Mouse (Mus musculus) limb, embryonic 14.5 days (tissue): ENCODE measurements around the gene Dlx6. TPM values are rescaled to one million over a fixed set of nuclear protein-coding genes. Genes with fewer than 3 reads are reported as not detected.

Experiments used
- ATAC-seq: fragments of 200-750 bp; cut with Nextera tagmentation; 2 replicates; pipeline ENCODE4 v1.8.0; 2017; ENCODE audit warnings: low read depth, moderate number of reproducible peaks, moderate TSS enrichment; ENCODE audit not compliant: low FRiP score
- DNase-seq: peaks from one replicate; pipeline ENCODE4 v3.0.0-alpha.2; 2015; ENCODE audit warnings: low spot score
- H3K27ac ChIP-seq: fragments of 300-500 bp; sonication (generic); replicated peaks from 2 replicates; pipeline ENCODE4 v1.5.1; 2014; ENCODE audit warnings: low read depth, mild to moderate bottlenecking, low read length, moderate library complexity, mixed read lengths
- H3K27me3 ChIP-seq: fragments of 300-500 bp; sonication (generic); 2 replicates; pipeline ENCODE4 v1.6.1; 2014; ENCODE audit warnings: low read length, mixed read lengths; ENCODE audit not compliant: control insufficient read depth, insufficient read depth
- H3K36me3 ChIP-seq: fragments of 300-500 bp; sonication (generic); 2 replicates; pipeline ENCODE4 v1.6.1; 2014; ENCODE audit warnings: mild to moderate bottlenecking, low read length, moderate library complexity, mixed read lengths; ENCODE audit not compliant: control insufficient read depth, insufficient read depth
- H3K4me1 ChIP-seq: fragments of 300-500 bp; sonication (generic); 2 replicates; pipeline ENCODE4 v1.6.1; 2014; ENCODE audit warnings: antibody characterized with exemption, low read length, mixed read lengths; ENCODE audit not compliant: control insufficient read depth, insufficient read depth
- H3K4me2 ChIP-seq: fragments of 300-500 bp; sonication (generic); replicated peaks from 2 replicates; pipeline ENCODE4 v1.6.1; 2014; ENCODE audit warnings: low read depth, mild to moderate bottlenecking, low read length, moderate library complexity; ENCODE audit not compliant: severe bottlenecking
- H3K4me3 ChIP-seq: fragments of 300-500 bp; sonication (generic); replicated peaks from 2 replicates; pipeline ENCODE4 v1.5.1; 2014; ENCODE audit warnings: low read length
- H3K9ac ChIP-seq: fragments of 300-500 bp; sonication (generic); 2 replicates; pipeline ENCODE4 v1.6.1; 2014; ENCODE audit warnings: mild to moderate bottlenecking, low read depth, low read length, moderate library complexity; ENCODE audit not compliant: severe bottlenecking
- H3K9me3 ChIP-seq: fragments of 300-500 bp; sonication (generic); 2 replicates; pipeline ENCODE4 v1.6.1; 2016; ENCODE audit warnings: low read length; ENCODE audit not compliant: control insufficient read depth
- POLR2A ChIP-seq: fragments of 200-500 bp; IDR thresholded peaks from 2 replicates; pipeline ENCODE4 v1.8.0; 2012; ENCODE audit warnings: inconsistent platforms, mild to moderate bottlenecking, moderate library complexity, borderline replicate concordance; ENCODE audit not compliant: insufficient read depth, insufficient read length; ENCODE audit errors: extremely low read depth
- WGBS: fragments of 180-500 bp; shearing (Covaris S2); extraction: QIAGEN DNeasy Blood & Tissue Kit; methylation state at CpG from one replicate; pipeline ENCODE4 v1.1.7; 2014; 5-methylcytosine and 5-hydroxymethylcytosine counted together
- polyA plus RNA-seq, 2 experiments: library from polyadenylated mRNA; depleted of rRNA in 1 of 2; stranded (reverse) in 1 of 2; unstranded in 1 of 2; fragments of >200 nt; fragmentation: Nextera tagmentation in 1 of 2; extraction: Ambion mirVana in 1 of 2; gene quantifications; 2 replicates each; pipeline versions ENCODE4 v1.2.1 to v1.2.3; 2012 to 2014

The Dlx6 gene
- polyA plus RNA-seq (2012; rRNA removed) (6.8 and 7.4 TPM in 2 replicates), polyA plus RNA-seq (2014; fragmentation: Nextera tagmentation; extraction: Ambion mirVana) (1.00 and 1.8 TPM in 2 replicates)

DNA sequence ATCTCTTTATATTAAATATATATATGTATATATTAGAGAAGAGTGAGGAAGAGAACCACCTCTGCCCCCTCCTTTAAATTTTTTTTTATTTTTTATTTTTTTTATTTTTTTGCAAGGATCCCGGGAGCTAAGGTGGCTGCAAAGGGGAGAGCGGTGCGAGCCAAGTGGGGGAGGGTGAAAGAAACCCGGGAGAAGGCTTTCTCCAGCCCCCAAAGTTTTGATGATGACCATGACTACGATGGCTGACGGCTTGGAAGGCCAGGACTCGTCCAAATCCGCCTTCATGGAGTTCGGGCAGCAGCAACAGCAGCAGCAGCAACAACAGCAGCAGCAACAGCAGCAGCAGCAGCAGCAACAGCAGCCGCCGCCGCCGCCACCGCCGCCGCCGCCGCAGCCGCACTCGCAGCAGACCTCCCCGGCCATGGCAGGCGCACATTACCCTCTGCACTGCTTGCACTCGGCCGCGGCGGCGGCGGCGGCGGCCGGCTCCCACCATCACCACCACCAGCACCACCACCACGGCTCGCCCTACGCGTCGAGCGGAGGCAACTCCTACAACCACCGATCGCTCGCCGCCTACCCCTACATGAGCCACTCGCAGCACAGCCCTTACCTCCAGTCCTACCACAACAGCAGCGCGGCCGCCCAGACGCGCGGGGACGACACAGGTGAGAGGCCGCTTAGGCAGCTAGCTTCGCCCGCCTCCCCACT, at the start of gene Dlx6:
Gene Dlx6 (plus strand): TSS at position 175 of the 711 bp plus-strand sequence.
- ATAC-seq, result peak; percentile 48
- no peak within 1 kb of the TSS; the same call in 1 of the 2 replicates for H3K27ac ChIP-seq
- peaks cover 7% of the 10 kb centered on the region; the same call in 1 of the 2 replicates for H3K4me1 ChIP-seq
- peaks cover 91% of the 10 kb centered on the region for H3K27me3 ChIP-seq
- peak within 1 kb of the TSS; percentile 52 for H3K9ac ChIP-seq
- WGBS, result under 1% methylated on average over 44 of the region's 52 CpGs
- peak within 1 kb of the TSS; percentile 50 for H3K4me3 ChIP-seq
- no peak for DNase-seq
- H3K9me3 ChIP-seq, result no peaks in the 10 kb centered on the region
- H3K4me2 ChIP-seq, result peak within 1 kb of the TSS; percentile 85
- H3K36me3 ChIP-seq, result no peaks in the 10 kb centered on the region
- no peak for TF ChIP-seq POLR2A

DNA sequence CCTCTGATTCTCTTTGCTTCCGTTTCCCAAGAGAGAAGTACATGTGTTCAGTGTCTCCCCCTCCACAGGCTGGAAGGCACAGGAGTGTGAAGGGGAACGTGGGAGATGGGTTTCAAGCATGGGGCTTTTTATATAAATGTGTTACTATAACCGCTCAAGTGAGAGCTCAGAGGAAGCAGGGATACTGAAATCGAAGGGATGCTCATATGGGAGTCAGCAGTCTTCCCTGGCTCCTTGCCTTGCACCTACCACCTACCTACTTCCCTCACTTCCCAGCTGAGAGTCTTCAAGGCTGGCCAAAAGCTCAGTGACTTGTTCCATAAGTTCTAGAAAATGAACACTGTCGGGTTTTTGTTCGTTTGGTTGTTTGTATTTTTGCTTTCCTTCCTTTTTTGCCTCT, 46.3 kb upstream of the Dlx6 start:
- Histone ChIP-seq H3K27me3 (no peaks in the 10 kb centered on the region; the same call in 1 of the 2 replicates), H3K36me3 (no peaks in the 10 kb centered on the region), H3K27ac (no peak overlapping the region), H3K4me1 (no peaks in the 10 kb centered on the region), H3K9me3 (no peaks in the 10 kb centered on the region), H3K9ac (no peak overlapping the region), H3K4me3 (no peak overlapping the region), H3K4me2 (no peak overlapping the region)
- ATAC-seq (no peak), DNase-seq (no peak)
- TF ChIP-seq POLR2A, result no peak
- 78% methylated on average over 6 of the region's 6 CpGs for WGBS

DNA sequence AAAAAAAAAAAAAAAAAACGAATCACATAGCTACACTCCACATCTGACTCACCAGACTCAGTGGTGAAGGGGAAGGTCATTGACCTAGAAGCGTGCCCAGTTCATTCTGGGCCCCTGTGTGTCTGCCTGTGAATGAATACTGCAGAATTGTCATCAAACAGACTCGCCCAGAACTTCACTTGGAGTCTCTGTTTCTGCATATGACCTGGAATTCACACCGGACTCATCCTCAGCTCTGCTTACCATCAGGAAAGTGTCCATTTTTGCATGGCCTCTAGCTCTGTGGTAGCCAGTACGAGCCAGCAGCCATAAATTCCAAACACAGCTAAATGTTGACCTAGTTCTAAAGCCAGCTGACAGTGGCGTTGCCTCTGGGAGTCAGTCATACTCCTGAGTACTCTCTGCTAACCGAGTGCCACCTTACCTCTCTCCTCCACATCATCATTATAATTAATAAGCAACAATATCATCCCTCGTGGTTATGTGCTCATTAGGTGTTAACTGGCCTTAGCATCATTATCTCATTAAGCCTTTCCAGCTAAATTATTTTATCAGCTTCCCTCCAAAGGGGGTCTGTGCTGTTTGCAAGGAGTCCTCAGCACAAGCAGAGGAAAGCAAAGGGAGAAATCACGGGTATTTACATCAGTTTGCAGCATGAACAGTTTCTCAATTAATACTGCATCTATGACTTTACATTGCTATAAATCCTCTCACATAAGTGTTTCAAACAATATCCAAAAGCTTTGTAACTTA, 44.9 kb upstream of the Dlx6 start:
- Histone ChIP-seq H3K36me3 (no peaks in the 10 kb centered on the region), H3K4me2 (no peak overlapping the region), H3K4me3 (no peak overlapping the region), H3K4me1 (no peaks in the 10 kb centered on the region), H3K27me3 (no peaks in the 10 kb centered on the region; the same call in 1 of the 2 replicates), H3K27ac (no peak overlapping the region), H3K9me3 (no peaks in the 10 kb centered on the region), H3K9ac (no peak overlapping the region)
- ATAC-seq, result no peak
- 41% methylated on average over 8 of the region's 9 CpGs for WGBS
- DNase-seq, result no peak
- TF ChIP-seq POLR2A, result no peak

DNA sequence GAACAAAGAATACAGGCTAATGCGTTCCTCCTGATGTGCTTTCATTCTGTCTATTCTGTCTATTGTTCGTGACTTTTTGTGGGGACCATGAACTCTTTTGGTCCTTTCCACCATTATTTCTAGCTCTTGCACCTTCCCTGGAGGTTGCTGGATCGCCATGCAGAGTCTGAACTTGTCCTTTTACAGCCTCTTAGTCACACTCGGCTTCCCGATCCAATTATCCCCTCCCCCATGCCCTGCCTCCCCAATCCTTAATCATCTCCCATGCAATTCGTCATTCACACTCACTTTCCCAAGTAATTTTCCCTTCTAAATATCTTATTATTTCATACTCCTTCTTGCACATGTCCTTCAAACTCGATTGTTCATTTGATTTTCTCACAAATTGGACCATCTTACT, 44.0 kb upstream of the Dlx6 start:
- DNase-seq, result no peak
- no peak overlapping the region for H3K4me2 ChIP-seq

DNA sequence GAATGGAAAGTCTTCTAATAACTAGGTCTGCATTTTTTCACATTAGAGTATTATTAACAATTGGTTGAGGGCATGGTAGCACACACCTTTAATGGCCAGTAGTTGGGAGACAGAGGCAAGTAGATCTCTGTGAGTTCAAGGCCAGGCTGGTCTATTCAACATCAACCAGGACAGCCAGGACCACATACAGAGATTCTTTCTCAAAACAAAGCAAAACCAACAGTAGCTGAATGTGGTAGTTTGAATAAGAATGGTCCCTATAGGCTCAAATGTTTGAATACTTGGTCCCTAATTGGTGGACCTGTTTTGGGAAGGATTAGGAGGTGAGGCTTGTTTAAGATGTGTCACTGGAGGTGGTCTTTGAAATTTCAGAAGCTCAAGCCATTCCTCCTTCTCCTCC, 37.8 kb upstream of the Dlx6 start:
- no peak overlapping the region for H3K9ac ChIP-seq
- no peak overlapping the region for H3K4me2 ChIP-seq
- H3K4me1 ChIP-seq, result no peaks in the 10 kb centered on the region
- H3K27ac ChIP-seq, result no peak overlapping the region
- no peak for ATAC-seq
- H3K36me3 ChIP-seq, result no peaks in the 10 kb centered on the region
- no peaks in the 10 kb centered on the region for H3K27me3 ChIP-seq
- no peak for TF ChIP-seq POLR2A
- no peak overlapping the region for H3K4me3 ChIP-seq
- no peaks in the 10 kb centered on the region for H3K9me3 ChIP-seq
- DNase-seq, result no peak

More for the DNA sequence above, 44.0 kb upstream of the Dlx6 start:
- no peaks in the 10 kb centered on the region for H3K36me3 ChIP-seq
- H3K4me1 ChIP-seq, result no peaks in the 10 kb centered on the region
- H3K4me3 ChIP-seq, result no peak overlapping the region
- H3K9me3 ChIP-seq, result no peaks in the 10 kb centered on the region
- no peaks in the 10 kb centered on the region; the same call in 1 of the 2 replicates for H3K27me3 ChIP-seq
- H3K9ac ChIP-seq, result no peak overlapping the region
- no peak for TF ChIP-seq POLR2A
- H3K27ac ChIP-seq, result no peak overlapping the region
- WGBS, result 34% methylated on average over 7 of the region's 7 CpGs
- ATAC-seq, result no peak
